Mouse (Mus musculus): ENCODE measurements around the gene Glb1. TPM values are rescaled to one million over a fixed set of nuclear protein-coding genes. Genes with fewer than 3 reads are reported as not detected.
"Not testable (repeated sequence)": the region's sequence is repeated elsewhere in the genome, so short reads cannot be mapped to it uniquely, and the experiment has no call there.

Gene Glb1
- polyA plus RNA-seq, 1 experiment from 2014 or later = 21.9 TPM

DNA sequence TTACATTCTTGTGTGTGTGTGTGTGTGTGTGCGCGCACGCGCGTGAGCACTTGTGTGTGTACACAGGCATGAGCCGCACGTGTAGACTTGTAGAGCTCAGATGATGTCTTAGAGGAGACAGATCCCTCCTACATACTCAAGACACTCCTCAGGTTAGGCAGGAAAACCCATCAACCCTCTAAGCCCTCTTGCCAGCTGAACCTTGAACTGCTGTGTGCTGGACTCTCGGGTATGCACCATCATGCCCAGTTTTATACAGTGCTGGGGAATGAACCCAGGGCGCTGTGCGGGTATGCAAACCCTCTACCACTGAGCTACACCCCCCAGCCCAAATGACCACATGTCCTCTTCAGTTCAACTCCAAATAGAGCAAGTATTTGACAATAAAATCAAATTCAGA is 15.7 kb upstream of the Glb1 start:
- H3K27ac ChIP-seq (replicated peaks) = no peak overlapping the region
- ATAC-seq (replicated peaks) = no peak
- H3K9me3 ChIP-seq = no peaks in the 10 kb centered on the region; the same call in 1 of the 2 replicates
- H3K27me3 ChIP-seq = no peaks in the 10 kb centered on the region
- no peaks in the 10 kb centered on the region for H3K4me1 ChIP-seq
- H3K9ac ChIP-seq (replicated peaks) = no peak overlapping the region
- H3K4me3 ChIP-seq = no peak overlapping the region
- 93% methylated on average over 10 of the region's 10 CpGs for WGBS
- H3K36me3 ChIP-seq = no peaks in the 10 kb centered on the region
- no peak overlapping the region for H3K4me2 ChIP-seq (replicated peaks)

- Histone ChIP-seq H3K4me3 (no peak overlapping the region), H3K4me1 (peaks cover 5% of the 10 kb centered on the region; the same call in 1 of the 2 replicates), H3K9me3 (no peaks in the 10 kb centered on the region; the same call in 1 of the 2 replicates), H3K27ac (replicated peaks) (no peak overlapping the region), H3K27me3 (no peaks in the 10 kb centered on the region), H3K36me3 (no peaks in the 10 kb centered on the region), H3K9ac (replicated peaks) (no peak overlapping the region), H3K4me2 (replicated peaks) (no peak overlapping the region)
- ATAC-seq (replicated peaks) = no peak
- WGBS = 82% methylated on average over 6 of the region's 6 CpGs
Observed at GRCm38 (mm10) chr9:114387086-114387485, 13.8 kb upstream of the Glb1 start.

GRCm38 (mm10) chr9:114388288-114388687 is 12.6 kb upstream of the Glb1 start:
- no peak overlapping the region for H3K4me2 ChIP-seq (replicated peaks)
- WGBS = 92% methylated on average over 8 of the region's 8 CpGs

DNA sequence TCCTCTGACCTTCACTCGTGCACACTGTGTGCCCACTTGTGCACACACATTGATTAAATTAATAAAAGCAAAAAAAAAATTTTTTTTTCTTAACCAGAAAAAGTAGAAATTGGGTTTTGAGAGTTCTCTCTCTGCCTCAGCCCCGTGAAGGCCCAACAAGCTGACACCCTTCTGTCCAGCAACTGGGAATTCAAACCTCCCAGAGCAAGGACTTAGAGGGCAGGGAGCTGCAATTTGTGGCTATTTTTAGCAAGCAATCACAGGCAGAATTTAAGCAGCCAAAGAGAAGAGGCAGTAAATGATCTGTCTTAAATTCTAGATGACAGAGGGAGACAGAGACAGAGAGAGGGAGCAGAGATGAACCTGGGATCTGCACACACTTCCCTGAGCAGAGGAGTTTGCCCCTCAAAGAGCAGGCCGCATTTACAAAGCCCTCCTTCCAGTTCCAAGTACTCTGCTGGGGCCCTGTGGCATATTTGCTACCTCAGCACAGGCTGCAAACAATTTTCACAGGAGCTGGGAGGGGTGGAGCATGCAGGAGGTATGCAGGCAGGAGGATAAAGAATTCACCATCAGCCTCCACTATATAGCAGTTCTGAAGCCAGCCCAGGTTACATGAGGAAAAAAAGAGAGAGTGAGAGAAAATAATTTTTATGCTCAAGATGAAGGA is 12.0 kb upstream of the Glb1 start:
- Histone ChIP-seq H3K27me3 (no peaks in the 10 kb centered on the region), H3K4me3 (no peak overlapping the region), H3K4me2 (replicated peaks) (no peak overlapping the region), H3K27ac (replicated peaks) (no peak overlapping the region), H3K36me3 (no peaks in the 10 kb centered on the region), H3K9me3 (no peaks in the 10 kb centered on the region; the same call in 1 of the 2 replicates), H3K4me1 (peaks cover 5% of the 10 kb centered on the region; the same call in 1 of the 2 replicates), H3K9ac (replicated peaks) (no peak overlapping the region)
- no peak for ATAC-seq (replicated peaks)
- WGBS = 89% methylated on average over 3 of the region's 3 CpGs

More at GRCm38 (mm10) chr9:114388288-114388687, 12.6 kb upstream of the Glb1 start:
- peaks cover 5% of the 10 kb centered on the region; the same call in 1 of the 2 replicates for H3K4me1 ChIP-seq
- H3K9me3 ChIP-seq = no peaks in the 10 kb centered on the region; the same call in 1 of the 2 replicates
- H3K27me3 ChIP-seq = no peaks in the 10 kb centered on the region
- H3K9ac ChIP-seq (replicated peaks) = no peak overlapping the region
- H3K36me3 ChIP-seq = no peaks in the 10 kb centered on the region
- no peak overlapping the region for H3K4me3 ChIP-seq
- H3K27ac ChIP-seq (replicated peaks) = no peak overlapping the region
- no peak for ATAC-seq (replicated peaks)

DNA sequence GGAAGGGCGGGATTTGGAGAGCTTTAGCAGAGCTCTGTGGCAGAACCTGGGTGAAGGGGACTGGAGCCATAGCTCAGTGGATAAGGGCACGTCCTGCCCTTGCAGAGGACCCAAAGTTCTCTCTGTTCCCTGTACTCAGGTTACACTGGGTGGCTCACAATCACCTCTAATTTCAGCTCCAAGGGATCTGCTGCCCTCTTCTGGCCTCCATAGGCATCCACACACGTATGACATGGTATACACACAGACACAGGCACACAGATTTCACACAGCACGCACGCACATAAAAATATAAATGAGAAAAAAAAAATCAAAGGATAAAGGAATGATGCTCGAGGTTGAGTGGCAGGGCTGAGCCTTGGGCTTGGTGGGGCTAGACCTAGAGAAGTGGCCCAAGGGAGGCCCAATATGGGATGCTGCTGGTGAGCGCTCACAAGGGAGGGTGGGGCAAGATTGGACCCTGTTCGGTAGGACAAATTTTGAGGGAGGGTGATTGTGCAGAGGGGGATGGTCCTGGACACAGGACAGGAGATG is 11.4 kb upstream of the Glb1 start:
- no peaks in the 10 kb centered on the region for H3K27me3 ChIP-seq
- no peak overlapping the region for H3K9ac ChIP-seq (replicated peaks)
- whole genome bisulfite sequencing = 76% methylated on average over 8 of the region's 8 CpGs
- H3K27ac ChIP-seq (replicated peaks) = no peak overlapping the region
- peak; percentile 30; the same call in 1 of the 2 replicates for ATAC-seq (replicated peaks)
- peaks cover 5% of the 10 kb centered on the region; the same call in 1 of the 2 replicates for H3K4me1 ChIP-seq
- H3K4me3 ChIP-seq = peak overlapping the region; percentile 74
- no peaks in the 10 kb centered on the region for H3K36me3 ChIP-seq
- H3K9me3 ChIP-seq = no peaks in the 10 kb centered on the region; the same call in 1 of the 2 replicates
- H3K4me2 ChIP-seq (replicated peaks) = peak overlapping the region; percentile 95

DNA sequence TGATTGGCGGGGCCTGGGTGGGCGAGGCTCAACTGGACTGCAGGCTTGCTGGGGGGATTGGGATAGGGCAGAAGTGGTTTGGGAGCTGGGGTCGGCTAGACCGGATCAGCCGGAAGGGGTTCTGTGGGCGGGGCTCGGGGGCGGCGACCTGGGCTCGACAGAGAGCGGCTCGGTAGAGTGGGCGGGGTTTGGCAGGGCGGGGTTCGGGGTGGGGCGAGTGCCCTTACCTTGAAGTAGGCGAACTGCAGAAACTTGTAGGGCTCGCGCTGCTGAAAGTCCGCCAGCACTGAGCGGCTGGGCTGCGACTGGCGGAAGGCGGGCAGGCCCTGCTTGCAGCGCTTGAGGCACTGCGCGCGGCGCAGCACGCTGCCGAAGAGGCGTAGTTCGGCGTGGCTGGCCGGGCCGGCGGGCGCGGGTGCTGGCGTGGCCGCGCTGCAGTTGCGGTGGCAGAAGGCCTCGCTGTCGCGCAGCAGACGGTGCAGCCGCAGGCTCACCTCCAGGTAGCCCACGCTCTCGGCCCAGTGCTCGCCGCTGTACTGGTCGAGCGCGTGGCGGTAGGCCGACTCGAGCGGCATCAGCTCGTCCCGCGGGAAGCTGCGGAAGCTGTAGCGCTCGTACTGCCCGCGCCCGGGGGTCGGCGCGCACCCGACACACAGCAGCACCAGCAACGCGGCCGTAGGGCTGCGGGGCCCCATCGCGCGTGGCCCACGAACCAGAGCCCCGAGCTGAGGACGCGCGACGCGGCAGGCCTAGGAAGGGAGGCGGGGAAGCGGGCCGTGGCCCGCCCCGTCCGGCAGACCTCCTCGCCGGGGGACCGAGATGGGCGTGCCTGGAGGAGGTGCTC is 10.7 kb upstream of the Glb1 start, which contains the start of gene Crtap:
TSS of gene Crtap (minus strand) at position 771 of the 844 bp plus-strand sequence.
- WGBS = under 1% methylated on average over 96 of the region's 96 CpGs
- no peaks in the 10 kb centered on the region for H3K36me3 ChIP-seq
- H3K9me3 ChIP-seq = no peaks in the 10 kb centered on the region; the same call in 1 of the 2 replicates
- H3K4me3 ChIP-seq = peak within 1 kb of the TSS; percentile 74
- peak; percentile 82 for ATAC-seq (replicated peaks)
- peak within 1 kb of the TSS; percentile 95 for H3K4me2 ChIP-seq (replicated peaks)
- peak within 1 kb of the TSS; percentile 70 for H3K9ac ChIP-seq (replicated peaks)
- peaks cover 5% of the 10 kb centered on the region; the same call in 1 of the 2 replicates for H3K4me1 ChIP-seq
- 0 out of 2 replicates have a peak within 1 kb of the TSS, but pooled peaks have one; percentile 17 for H3K27ac ChIP-seq (replicated peaks)
- no peaks in the 10 kb centered on the region for H3K27me3 ChIP-seq

GRCm38 (mm10) chr9:114390749-114391075 is 10.2 kb upstream of the Glb1 start:
- H3K9me3 ChIP-seq = no peaks in the 10 kb centered on the region; the same call in 1 of the 2 replicates
- no peaks in the 10 kb centered on the region for H3K27me3 ChIP-seq
- peak overlapping the region; percentile 74 for H3K4me3 ChIP-seq
- 0 out of 2 replicates have a peak overlapping the region, but pooled peaks have one; percentile 17 for H3K27ac ChIP-seq (replicated peaks)
- WGBS = 5% methylated on average over 10 of the region's 10 CpGs
- no peak for ATAC-seq (replicated peaks)
- H3K36me3 ChIP-seq = no peaks in the 10 kb centered on the region
- H3K9ac ChIP-seq (replicated peaks) = peak overlapping the region; percentile 70
- peak overlapping the region; percentile 95 for H3K4me2 ChIP-seq (replicated peaks)
- H3K4me1 ChIP-seq = peaks cover 5% of the 10 kb centered on the region; the same call in 1 of the 2 replicates

DNA sequence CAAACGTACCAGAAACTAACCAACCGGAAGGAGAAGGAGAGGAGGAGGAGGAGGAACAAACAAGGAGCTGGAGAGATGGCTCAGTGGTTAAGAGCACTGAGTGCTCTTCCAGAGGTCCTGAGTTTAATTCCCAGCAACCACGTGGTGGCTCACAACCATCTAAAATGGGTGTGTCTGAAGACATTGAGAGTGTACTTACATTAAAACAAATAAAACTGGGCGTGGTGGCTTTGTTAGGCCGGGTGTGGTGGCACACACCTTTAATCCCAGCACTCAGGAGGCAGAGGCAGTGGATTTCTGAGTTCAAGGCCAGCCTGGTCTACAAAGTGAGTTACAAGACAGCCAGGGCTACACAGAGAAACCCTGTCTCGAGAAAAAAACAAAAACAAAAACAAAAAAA is 6.7 kb upstream of the Glb1 start:
- not testable (repeated sequence) for H3K4me2 ChIP-seq (replicated peaks); H3K9me3 ChIP-seq; H3K27me3 ChIP-seq; H3K4me3 ChIP-seq; H3K9ac ChIP-seq (replicated peaks); ATAC-seq (replicated peaks); H3K4me1 ChIP-seq; H3K36me3 ChIP-seq; H3K27ac ChIP-seq (replicated peaks)
- WGBS = 66% methylated on average over 6 of the region's 6 CpGs

DNA sequence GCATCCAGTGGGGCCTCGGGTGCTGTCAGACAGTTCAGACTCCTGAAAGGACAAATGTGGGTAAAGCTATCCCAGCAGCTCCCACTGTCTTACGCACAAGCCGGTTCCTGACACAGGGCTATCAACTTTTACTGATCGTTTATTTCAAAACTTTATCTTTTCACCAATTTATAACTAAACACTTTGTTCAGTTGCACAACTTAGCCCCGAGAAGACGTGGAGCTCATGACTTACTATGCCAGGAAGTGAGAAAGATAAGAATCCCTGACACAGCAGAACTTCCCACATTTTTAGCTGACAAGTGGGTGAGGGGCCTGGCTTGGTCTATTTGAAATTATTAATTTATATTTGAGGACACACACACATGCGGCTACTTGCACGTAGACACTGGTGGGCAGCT is 6.2 kb upstream of the Glb1 start:
- no peak overlapping the region for H3K4me2 ChIP-seq (replicated peaks)
- H3K27me3 ChIP-seq = no peaks in the 10 kb centered on the region
- no peak overlapping the region for H3K9ac ChIP-seq (replicated peaks)
- no peaks in the 10 kb centered on the region for H3K9me3 ChIP-seq
- no peaks in the 10 kb centered on the region for H3K36me3 ChIP-seq
- WGBS = 88% methylated on average over 8 of the region's 8 CpGs
- H3K4me1 ChIP-seq = peaks cover 5% of the 10 kb centered on the region; the same call in 1 of the 2 replicates
- ATAC-seq (replicated peaks) = no peak
- H3K27ac ChIP-seq (replicated peaks) = no peak overlapping the region
- no peak overlapping the region for H3K4me3 ChIP-seq

DNA sequence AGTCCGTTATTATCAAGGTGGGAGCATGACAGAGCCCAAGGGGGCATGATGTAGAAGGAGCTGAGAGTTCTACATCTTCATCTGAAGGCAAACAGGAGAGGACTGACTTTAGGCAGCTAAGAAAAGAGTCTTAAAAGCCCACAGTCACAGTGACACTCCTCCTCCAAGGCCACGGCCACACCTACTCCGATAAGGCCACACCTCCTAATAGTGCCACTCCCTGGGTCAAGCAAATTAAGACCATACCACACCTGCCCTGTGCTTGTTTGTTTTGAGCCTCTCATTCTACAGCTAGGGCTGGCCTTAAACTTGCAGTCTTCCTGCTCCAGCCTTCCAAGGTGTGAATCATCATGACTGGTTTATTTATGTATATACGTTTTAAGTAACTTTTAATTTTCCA is 5.6 kb upstream of the Glb1 start:
- ATAC-seq (replicated peaks) = no peak
- 95% methylated on average over 4 of the region's 4 CpGs for WGBS
- H3K27me3 ChIP-seq = no peaks in the 10 kb centered on the region

DNA sequence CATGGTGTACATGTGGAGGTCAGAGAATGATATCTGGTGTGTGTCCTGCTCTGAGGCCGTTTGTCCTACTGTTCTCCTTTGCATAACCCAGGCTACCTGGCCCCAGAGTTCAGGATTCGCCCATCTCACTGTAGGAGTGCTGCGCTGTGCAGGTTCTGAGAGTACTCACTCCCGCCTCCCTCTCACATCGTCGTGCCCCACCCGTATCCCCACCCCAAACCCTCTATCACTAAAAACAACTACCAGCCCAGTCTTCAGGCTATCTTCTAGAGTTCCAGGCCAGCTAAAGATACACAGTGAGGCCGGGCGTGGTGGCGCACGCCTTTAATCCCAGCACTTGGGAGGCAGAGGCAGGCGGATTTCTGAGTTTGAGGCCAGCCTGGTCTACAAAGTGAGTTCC is 1.2 kb upstream of the Glb1 start:
- H3K36me3 ChIP-seq = peaks cover 1% of the 10 kb centered on the region; the same call in 1 of the 2 replicates
- no peaks in the 10 kb centered on the region for H3K9me3 ChIP-seq
- H3K4me2 ChIP-seq (replicated peaks) = no peak overlapping the region
- ATAC-seq (replicated peaks) = no peak
- H3K27ac ChIP-seq (replicated peaks) = no peak overlapping the region
- no peaks in the 10 kb centered on the region for H3K27me3 ChIP-seq
- no peak overlapping the region for H3K4me3 ChIP-seq
- 96% methylated on average over 12 of the region's 12 CpGs for WGBS
- H3K9ac ChIP-seq (replicated peaks) = no peak overlapping the region
- H3K4me1 ChIP-seq = peaks cover 11% of the 10 kb centered on the region

More for the DNA sequence above, 5.6 kb upstream of the Glb1 start:
- Histone ChIP-seq H3K36me3 (no peaks in the 10 kb centered on the region), H3K9me3 (no peaks in the 10 kb centered on the region), H3K4me2 (replicated peaks) (no peak overlapping the region), H3K27ac (replicated peaks) (no peak overlapping the region), H3K4me3 (no peak overlapping the region), H3K9ac (replicated peaks) (no peak overlapping the region), H3K4me1 (peaks cover 5% of the 10 kb centered on the region; the same call in 1 of the 2 replicates)

DNA sequence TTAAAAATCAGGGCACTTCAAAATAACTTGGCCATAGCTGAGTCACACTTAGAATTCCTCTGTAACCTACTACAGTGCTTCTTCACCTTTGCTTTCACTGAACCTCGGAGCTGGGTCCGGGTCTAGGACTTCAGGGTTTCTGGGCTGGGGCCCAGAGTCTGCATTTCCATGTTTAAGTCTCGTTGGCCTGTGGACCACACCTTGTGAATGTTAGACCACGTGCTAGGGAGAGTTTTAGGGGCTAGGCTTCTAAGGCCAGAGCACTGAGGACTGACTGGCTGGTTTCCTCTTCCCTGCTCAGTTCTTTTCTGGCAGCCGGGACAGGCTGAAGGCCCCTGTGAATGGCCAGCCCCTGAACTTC is 308 bp upstream of the Glb1 start:
- peak overlapping the region; percentile 72 for H3K4me2 ChIP-seq (replicated peaks)
- 25% methylated on average over 5 of the region's 5 CpGs for WGBS
- H3K27ac ChIP-seq (replicated peaks) = peak overlapping the region; percentile 87
- no peaks in the 10 kb centered on the region for H3K27me3 ChIP-seq
- H3K36me3 ChIP-seq = peaks cover 10% of the 10 kb centered on the region; the same call in 1 of the 2 replicates
- peak overlapping the region; percentile 84 for H3K9ac ChIP-seq (replicated peaks)
- peak overlapping the region; percentile 92 for H3K4me3 ChIP-seq
- ATAC-seq (replicated peaks) = no peak
- no peaks in the 10 kb centered on the region for H3K9me3 ChIP-seq
- H3K4me1 ChIP-seq = peaks cover 11% of the 10 kb centered on the region

Data from forebrain, embryonic 15.5 days (tissue).